30 mouse cellular contexts compared by ENCODE assay signal in genomic region chr3:68517236-68517635, GRCm38 (mm10).
A peak's percentile ranks its signal among the peaks of the same experiment; 100 is the strongest.
DNase-seq lines count a peak whose midpoint lies in the region; ATAC-seq and TF ChIP-seq lines count a peak whose summit lies in the region.
"Had no signal": no experiment of that assay in that cellular context is flagged by ENCODE, and none has a peak within 500 bp of the region (broad histone marks: within the 10 kb centered on the region; RNA-seq: fewer than 3 reads in every experiment).

No protein-coding gene starts in this region.

- no peaks in the 10 kb centered on the region for H3K27me3 ChIP-seq in embryonic facial prominence, embryonic 14.5 days (replicated peaks; ENCODE audit: control insufficient read depth, insufficient read depth, low read length)
- no peaks in the 10 kb centered on the region for H3K27me3 ChIP-seq in embryonic facial prominence, embryonic 10.5 days (replicated peaks; ENCODE audit: low read depth, poor library complexity, severe bottlenecking)
- no peaks in the 10 kb centered on the region for H3K27me3 ChIP-seq in hindbrain, embryonic 13.5 days
- H3K27me3 ChIP-seq in hindbrain, embryonic 10.5 days (ENCODE audit: insufficient read depth, poor library complexity, severe bottlenecking) = no peaks in the 10 kb centered on the region
- no peaks in the 10 kb centered on the region for H3K27me3 ChIP-seq in lung, embryonic 14.5 days (ENCODE audit: insufficient read depth, low read length)
- no peaks in the 10 kb centered on the region for H3K27me3 ChIP-seq in embryonic facial prominence, embryonic 15.5 days
- H3K27me3 ChIP-seq: CH12.LX; forebrain, embryonic 12.5 days; hindbrain, embryonic 12.5 days; kidney, embryonic 15.5 days; limb, embryonic 15.5 days; liver, embryonic 13.5 days; lung, embryonic 15.5 days; midbrain, embryonic 13.5 days had no signal

- no peak overlapping the region for H3K9ac ChIP-seq in embryonic facial prominence, embryonic 14.5 days (ENCODE audit: low read depth, low read length)
- H3K9ac ChIP-seq in hindbrain, embryonic 13.5 days = no peak overlapping the region
- H3K9ac ChIP-seq in lung, embryonic 14.5 days = no peak overlapping the region
- no peak overlapping the region for H3K9ac ChIP-seq in embryonic facial prominence, embryonic 15.5 days
- H3K9ac ChIP-seq: forebrain, embryonic 12.5 days; hindbrain, embryonic 12.5 days; kidney, embryonic 15.5 days; limb, embryonic 15.5 days; liver, embryonic 13.5 days; lung, embryonic 15.5 days; midbrain, embryonic 13.5 days had no signal

- H3K9me3 ChIP-seq in embryonic facial prominence, embryonic 14.5 days (ENCODE audit: control insufficient read depth, low read length) = no peaks in the 10 kb centered on the region
- no peaks in the 10 kb centered on the region for H3K9me3 ChIP-seq in embryonic facial prominence, embryonic 10.5 days
- no peaks in the 10 kb centered on the region for H3K9me3 ChIP-seq in hindbrain, embryonic 13.5 days
- H3K9me3 ChIP-seq in hindbrain, embryonic 10.5 days = no peaks in the 10 kb centered on the region
- no peaks in the 10 kb centered on the region for H3K9me3 ChIP-seq in lung, embryonic 14.5 days (ENCODE audit: low read depth, low read length)
- H3K9me3 ChIP-seq in embryonic facial prominence, embryonic 15.5 days (replicated peaks) = no peaks in the 10 kb centered on the region
- H3K9me3 ChIP-seq: forebrain, embryonic 12.5 days; hindbrain, embryonic 12.5 days; kidney, embryonic 15.5 days; limb, embryonic 10.5 days; limb, embryonic 15.5 days; liver, embryonic 13.5 days; lung, embryonic 15.5 days; midbrain, embryonic 13.5 days had no signal

- 44% methylated on average over 7 of the region's 7 CpGs for WGBS in embryonic facial prominence, embryonic 14.5 days
- WGBS in embryonic facial prominence, embryonic 10.5 days = 63% methylated on average over 7 of the region's 7 CpGs
- 63% methylated on average over 7 of the region's 7 CpGs for WGBS in hindbrain, embryonic 13.5 days
- WGBS in hindbrain, embryonic 10.5 days = 83% methylated on average over 7 of the region's 7 CpGs
- 23% methylated on average over 7 of the region's 7 CpGs for WGBS in lung, embryonic 14.5 days
- 35% methylated on average over 7 of the region's 7 CpGs for WGBS in embryonic facial prominence, embryonic 15.5 days

- no peak overlapping the region for H3K4me2 ChIP-seq in embryonic facial prominence, embryonic 14.5 days (ENCODE audit: low read depth, low read length)
- no peak overlapping the region for H3K4me2 ChIP-seq in hindbrain, embryonic 13.5 days
- H3K4me2 ChIP-seq in lung, embryonic 14.5 days = no peak overlapping the region
- no peak overlapping the region for H3K4me2 ChIP-seq in embryonic facial prominence, embryonic 15.5 days (replicated peaks)
- H3K4me2 ChIP-seq: forebrain, embryonic 12.5 days; hindbrain, embryonic 12.5 days; kidney, embryonic 15.5 days; limb, embryonic 15.5 days; liver, embryonic 13.5 days; lung, embryonic 15.5 days; midbrain, embryonic 13.5 days had no signal

- no peak for ATAC-seq in embryonic facial prominence, embryonic 14.5 days (ENCODE audit: low read depth)
- no peak for ATAC-seq in hindbrain, embryonic 13.5 days (ENCODE audit: low FRiP score)
- 0 out of 2 replicates have a peak, but pooled peaks have one; percentile 28 for ATAC-seq in lung, embryonic 14.5 days (ENCODE audit: insufficient read depth)
- ATAC-seq in embryonic facial prominence, embryonic 15.5 days (ENCODE audit: insufficient number of reproducible peaks, low FRiP score, low TSS enrichment, low read depth) = no peak
- ATAC-seq: activated CD4-positive, CD25-positive, alpha-beta regulatory T cell, adult 4 months; intestine, postnatal 0 days; midbrain, embryonic 13.5 days had no signal

- H3K27ac ChIP-seq in embryonic facial prominence, embryonic 14.5 days (replicated peaks; ENCODE audit: low read depth, low read length) = no peak overlapping the region
- H3K27ac ChIP-seq in embryonic facial prominence, embryonic 10.5 days (replicated peaks) = no peak overlapping the region
- H3K27ac ChIP-seq in hindbrain, embryonic 13.5 days = 0 out of 2 replicates have a peak overlapping the region, but pooled peaks have one; percentile 19
- no peak overlapping the region for H3K27ac ChIP-seq in hindbrain, embryonic 10.5 days
- H3K27ac ChIP-seq in lung, embryonic 14.5 days (ENCODE audit: low read depth) = no peak overlapping the region
- 0 out of 2 replicates have a peak overlapping the region, but pooled peaks have one; percentile 17 for H3K27ac ChIP-seq in embryonic facial prominence, embryonic 15.5 days (replicated peaks)
- H3K27ac ChIP-seq: forebrain, embryonic 12.5 days; gastrocnemius, adult 2 months; hindbrain, embryonic 12.5 days; kidney, embryonic 15.5 days; limb, embryonic 10.5 days; limb, embryonic 15.5 days; liver, embryonic 13.5 days; lung, embryonic 15.5 days; macrophage; midbrain, embryonic 13.5 days; stomach, postnatal 0 days had no signal

- H3K4me1 ChIP-seq in embryonic facial prominence, embryonic 14.5 days (ENCODE audit: control insufficient read depth, insufficient read depth, low read length) = no peaks in the 10 kb centered on the region
- 0 out of 2 replicates have a peak, but pooled peaks cover 2% of the 10 kb centered on the region for H3K4me1 ChIP-seq in embryonic facial prominence, embryonic 10.5 days
- peaks cover 29% of the 10 kb centered on the region for H3K4me1 ChIP-seq in hindbrain, embryonic 13.5 days (replicated peaks)
- peaks cover 19% of the 10 kb centered on the region for H3K4me1 ChIP-seq in hindbrain, embryonic 10.5 days (replicated peaks)
- H3K4me1 ChIP-seq in lung, embryonic 14.5 days (ENCODE audit: insufficient read depth) = peaks cover 7% of the 10 kb centered on the region
- H3K4me1 ChIP-seq in embryonic facial prominence, embryonic 15.5 days = no peaks in the 10 kb centered on the region; the same call in 1 of the 2 replicates

- TF ChIP-seq CTCF in lung, embryonic 14.5 days (IDR thresholded peaks at IDR 0.05; ENCODE audit: low read depth) = no peak

- no peak overlapping the region for H3K4me3 ChIP-seq in embryonic facial prominence, embryonic 14.5 days (ENCODE audit: low read depth, low read length)
- H3K4me3 ChIP-seq in embryonic facial prominence, embryonic 10.5 days = no peak overlapping the region
- no peak overlapping the region for H3K4me3 ChIP-seq in hindbrain, embryonic 13.5 days
- H3K4me3 ChIP-seq in hindbrain, embryonic 10.5 days = no peak overlapping the region
- no peak overlapping the region for H3K4me3 ChIP-seq in lung, embryonic 14.5 days (ENCODE audit: low read depth, low read length)
- no peak overlapping the region for H3K4me3 ChIP-seq in embryonic facial prominence, embryonic 15.5 days (replicated peaks)
- H3K4me3 ChIP-seq: forebrain, embryonic 12.5 days; gastrocnemius, adult 2 months; hindbrain, embryonic 12.5 days; kidney, embryonic 15.5 days; limb, embryonic 10.5 days; limb, embryonic 15.5 days; liver, embryonic 13.5 days; lung, embryonic 15.5 days; midbrain, embryonic 13.5 days had no signal

- DNase-seq in embryonic facial prominence, embryonic 14.5 days (ENCODE audit: low spot score) = peak; percentile 30
- DNase-seq in embryonic facial prominence, embryonic 10.5 days (ENCODE audit: low spot score) = no peak
- no peak for DNase-seq in hindbrain, embryonic 10.5 days (ENCODE audit: low spot score)
- peak; percentile 51 for DNase-seq in lung, embryonic 14.5 days
- no peak for DNase-seq in lung, postnatal 25 days (ENCODE audit: low spot score)
- DNase-seq in urinary bladder, postnatal 25 days (ENCODE audit: low spot score) = no peak
- DNase-seq: adrenal gland, adult 2 months; adrenal gland, postnatal 36 days; cerebellum, adult 8-10 months; cerebellum, postnatal 25 days; gastrocnemius, adult 2 months; heart, postnatal 14 days; liver, embryonic 13.5 days; right cerebral cortex, postnatal 4 days; thymus, adult 18-20 months; thymus, postnatal 25 days had no signal

- no peaks in the 10 kb centered on the region for H3K36me3 ChIP-seq in embryonic facial prominence, embryonic 14.5 days (ENCODE audit: control insufficient read depth, insufficient read depth, low read length)
- H3K36me3 ChIP-seq in embryonic facial prominence, embryonic 10.5 days (replicated peaks) = no peaks in the 10 kb centered on the region
- no peaks in the 10 kb centered on the region for H3K36me3 ChIP-seq in hindbrain, embryonic 13.5 days
- no peaks in the 10 kb centered on the region for H3K36me3 ChIP-seq in hindbrain, embryonic 10.5 days
- H3K36me3 ChIP-seq in lung, embryonic 14.5 days (ENCODE audit: insufficient read depth) = no peaks in the 10 kb centered on the region
- no peaks in the 10 kb centered on the region for H3K36me3 ChIP-seq in embryonic facial prominence, embryonic 15.5 days
- H3K36me3 ChIP-seq: forebrain, embryonic 12.5 days; hindbrain, embryonic 12.5 days; kidney, embryonic 15.5 days; limb, embryonic 10.5 days; limb, embryonic 15.5 days; liver, embryonic 13.5 days; lung, embryonic 15.5 days; midbrain, embryonic 13.5 days had no signal

Comparison
In these comparisons a context has a peak if more than half of its experiments do, and no peak if none do; other contexts are left out.
1. DNase-seq: peak in embryonic facial prominence, embryonic 14.5 days (single experiment) and lung, embryonic 14.5 days (single experiment); none in embryonic facial prominence, embryonic 10.5 days (single experiment), hindbrain, embryonic 10.5 days (single experiment), lung, postnatal 25 days (single experiment) and urinary bladder, postnatal 25 days (single experiment).
2. H3K27ac ChIP-seq: peak in hindbrain, embryonic 13.5 days (single experiment) and embryonic facial prominence, embryonic 15.5 days (single experiment); none in embryonic facial prominence, embryonic 14.5 days (single experiment), embryonic facial prominence, embryonic 10.5 days (single experiment), hindbrain, embryonic 10.5 days (single experiment) and lung, embryonic 14.5 days (single experiment).